Mouse (Mus musculus): ENCODE measurements around the gene Gm12216.

Gm12216 gene

GRCm38 (mm10) chr11:53749306-53749705 lies 109.8 kb downstream of the Gm12216 start:
- in situ Hi-C loops (cut with MboI, MseI): no loop called here

- in situ Hi-C loops (cut with MboI, MseI): no loop called here
Observed at GRCm38 (mm10) chr11:53748614-53749013, 110.4 kb downstream of the Gm12216 start.

DNA sequence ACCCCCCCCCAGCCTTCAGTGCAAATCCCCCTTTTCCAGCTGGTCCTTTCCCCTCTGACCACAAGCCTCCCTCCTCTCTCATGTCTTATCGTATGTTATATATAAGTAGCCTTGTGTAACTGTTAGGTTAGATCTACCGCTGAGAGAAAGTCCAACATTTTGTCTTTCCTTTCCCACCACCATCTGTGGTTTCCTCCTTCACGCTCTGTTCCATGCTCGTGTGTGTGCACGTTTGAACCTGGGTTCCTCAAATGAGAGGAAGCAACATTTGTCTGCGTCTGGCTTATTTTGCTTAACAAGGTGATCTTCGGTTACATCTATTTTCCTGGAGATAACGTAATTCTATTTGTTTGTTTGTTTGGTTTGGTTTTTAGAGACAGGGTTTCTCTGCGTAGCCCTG lies 111.1 kb downstream of the Gm12216 start:
- in situ Hi-C loops (cut with MboI, MseI): no loop called here

- in situ Hi-C loops (cut with MboI, MseI): no loop called here
Observed at GRCm38 (mm10) chr11:53745260-53745659, 113.8 kb downstream of the Gm12216 start.

DNA sequence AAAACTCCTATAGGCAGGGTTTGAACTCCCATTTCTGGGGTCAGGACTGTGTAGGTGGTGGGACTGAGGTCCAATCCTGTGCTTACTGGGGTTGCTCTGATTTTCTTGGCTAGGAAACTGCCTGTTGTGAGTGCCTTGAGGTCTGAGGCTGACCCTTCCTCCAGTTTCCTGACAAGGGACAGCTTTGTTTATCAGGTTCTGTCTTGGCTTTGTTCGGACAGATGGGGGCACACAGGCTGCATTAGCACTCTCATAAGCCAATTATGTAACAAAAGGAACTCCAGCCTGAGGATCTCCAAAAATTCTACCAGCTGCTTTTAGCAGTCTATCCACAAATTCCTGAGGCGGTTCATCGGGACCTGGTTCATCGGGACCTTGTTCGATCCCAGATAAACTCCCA lies 116.7 kb downstream of the Gm12216 start:
- in situ Hi-C loops (cut with MboI, MseI): no loop called here

DNA sequence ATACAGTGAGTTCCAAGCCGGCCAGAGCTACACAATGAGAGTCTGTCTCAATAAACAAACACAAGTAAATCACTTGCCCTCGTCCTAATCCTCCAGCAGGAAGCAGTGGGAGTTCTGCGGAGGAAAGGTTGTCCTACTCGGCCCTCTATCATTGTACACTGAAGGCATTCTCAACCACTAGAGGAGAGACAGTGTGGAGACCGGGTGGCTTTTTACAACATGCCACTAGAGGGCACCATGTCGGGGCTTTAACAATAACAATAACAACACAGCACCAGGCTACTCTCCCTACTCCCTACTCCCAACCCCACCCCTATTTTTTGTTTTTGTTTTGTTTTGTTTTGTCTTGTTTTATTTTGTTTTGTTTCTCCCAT lies 121.5 kb downstream of the Gm12216 start:
- in situ Hi-C loops (cut with MboI, MseI): loop anchor here in 1 of 2 experiments (5.0 kb wide), 1 partner anchor 270 kb away; no protein-coding TSS in a partner anchor

- in situ Hi-C loops (cut with MboI, MseI): loop anchor here in 1 of 2 experiments (5.0 kb wide), 1 partner anchor 270 kb away; no protein-coding TSS in a partner anchor
Observed at GRCm38 (mm10) chr11:53736771-53737572, 122.1 kb downstream of the Gm12216 start.

GRCm38 (mm10) chr11:53735682-53736245 lies 123.3 kb downstream of the Gm12216 start:
- in situ Hi-C loops (cut with MboI, MseI): loop anchor here in 1 of 2 experiments (5.0 kb wide), 1 partner anchor 268 kb away; no protein-coding TSS in a partner anchor

DNA sequence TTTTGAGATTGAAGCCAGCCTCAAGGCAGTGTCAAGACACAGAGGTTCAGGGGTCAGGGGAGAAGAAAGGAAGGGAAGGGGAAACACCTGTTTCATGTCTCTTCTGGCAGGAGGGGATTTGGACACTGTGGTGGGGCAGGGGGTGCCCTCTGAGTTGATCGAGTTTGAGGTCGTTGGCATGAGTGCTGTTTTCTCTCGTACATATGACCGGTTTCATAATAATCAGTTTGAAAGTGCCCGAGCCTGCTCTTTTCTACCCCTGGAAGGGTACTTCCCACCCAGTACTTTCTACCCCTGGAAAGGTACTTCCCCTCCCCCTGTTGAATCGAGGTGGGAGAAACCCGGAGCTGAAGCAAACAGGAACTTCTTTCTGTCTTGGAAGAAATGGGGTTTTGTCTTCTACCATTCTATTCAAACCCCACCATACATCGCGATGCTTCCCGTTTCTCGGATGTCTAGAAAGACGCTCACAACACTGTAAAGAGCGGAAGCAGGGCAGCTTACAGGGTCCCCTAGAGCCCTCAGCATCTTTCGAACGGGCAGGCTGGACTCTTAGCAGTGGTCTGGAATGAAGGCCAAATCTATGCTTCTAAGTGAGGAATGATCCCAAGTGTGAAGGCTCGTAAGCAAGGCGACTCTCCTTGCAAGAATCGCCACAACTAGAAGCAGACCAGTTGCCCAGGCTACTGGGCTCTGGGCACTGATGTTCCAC lies 123.9 kb downstream of the Gm12216 start:
- in situ Hi-C loops (cut with MboI, MseI): loop anchor here in 1 of 2 experiments (5.0 kb wide), 1 partner anchor 268 kb away; no protein-coding TSS in a partner anchor

DNA sequence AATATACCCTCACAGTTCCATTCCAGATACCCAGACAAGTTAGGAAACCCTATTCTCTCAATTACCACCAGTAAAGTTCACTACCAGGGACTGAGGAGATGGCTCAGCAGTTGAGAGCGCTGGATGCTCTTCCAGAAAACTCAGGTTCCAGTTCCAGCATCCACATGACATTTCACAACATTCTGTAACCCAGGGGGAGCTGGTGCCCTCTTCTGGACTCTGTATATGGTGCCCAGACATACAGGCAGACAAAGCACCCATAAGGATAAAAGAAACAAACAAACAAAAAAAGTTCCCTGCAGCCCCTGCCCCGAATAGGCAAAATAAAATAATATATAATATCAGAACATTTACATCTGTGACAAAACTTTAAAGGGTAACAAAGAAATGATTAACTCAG lies 124.6 kb downstream of the Gm12216 start:
- in situ Hi-C loops (cut with MboI, MseI): no loop called here

GRCm38 (mm10) chr11:53733824-53734223 lies 125.2 kb downstream of the Gm12216 start:
- in situ Hi-C loops (cut with MboI, MseI): no loop called here
